Mouse (Mus musculus) thymus, adult 2 months (tissue): ENCODE measurements around the gene AU018091. TPM values are rescaled to one million over a fixed set of nuclear protein-coding genes. Genes with fewer than 3 reads are reported as not detected.

Experiments used
- DNase-seq: peaks from one replicate; pipeline ENCODE4 v3.0.0; 2021
- H3K27ac ChIP-seq: fragments of 200-500 bp; 2 replicates; pipeline ENCODE4 v1.5.1; 2012; ENCODE audit warnings: low read length, control low read depth; ENCODE audit not compliant: control insufficient read depth, insufficient read depth
- H3K27me3 ChIP-seq: fragments of 200-500 bp; 2 replicates; pipeline ENCODE4 v1.6.1; 2012; ENCODE audit warnings: mild to moderate bottlenecking, low read length, moderate library complexity, mixed read lengths; ENCODE audit not compliant: control insufficient read depth, insufficient read depth
- H3K36me3 ChIP-seq: fragments of 200-500 bp; 2 replicates; pipeline ENCODE4 v1.6.1; 2012; ENCODE audit warnings: mild to moderate bottlenecking, low read length, moderate library complexity; ENCODE audit not compliant: control insufficient read depth, insufficient read depth
- H3K4me1 ChIP-seq: fragments of 200-500 bp; replicated peaks from 2 replicates; pipeline ENCODE4 v1.6.1; 2012; ENCODE audit warnings: low read length; ENCODE audit not compliant: control insufficient read depth, insufficient read depth
- H3K4me3 ChIP-seq: fragments of 200-500 bp; 2 replicates; pipeline ENCODE4 v1.5.1; 2012; ENCODE audit warnings: mild to moderate bottlenecking, low read length, control low read depth, moderate library complexity; ENCODE audit not compliant: control insufficient read depth, insufficient read depth
- CTCF ChIP-seq: fragments of 200-500 bp; IDR thresholded peaks from 2 replicates; pipeline ENCODE4 v1.5.1; 2012; ENCODE audit warnings: mild to moderate bottlenecking, control low read depth, low read length, moderate library complexity, borderline replicate concordance; ENCODE audit not compliant: control insufficient read depth, poor library complexity, insufficient read depth; ENCODE audit errors: extremely low read depth
- POLR2A ChIP-seq: fragments of 200-500 bp; IDR thresholded peaks from 2 replicates; pipeline ENCODE4 v1.6.1; 2012; ENCODE audit warnings: mild to moderate bottlenecking, low read length, control low read depth, moderate library complexity; ENCODE audit not compliant: control insufficient read depth, poor library complexity, insufficient read depth; ENCODE audit errors: extremely low read depth
- WGBS: fragments of 180-500 bp; shearing (Covaris S2); methylation state at CpG from one replicate; pipeline ENCODE4 v1.1.7; 2018; 5-methylcytosine and 5-hydroxymethylcytosine counted together
- polyA plus RNA-seq: library from polyadenylated mRNA; depleted of rRNA; stranded (reverse); fragments of >200 nt; gene quantifications from 2 replicates; pipeline ENCODE4 v1.2.3, GENCODE M21; 2012; rRNA removed

Gene AU018091
- 0.04 and 0.12 TPM in 2 replicates for polyA plus RNA-seq

DNA sequence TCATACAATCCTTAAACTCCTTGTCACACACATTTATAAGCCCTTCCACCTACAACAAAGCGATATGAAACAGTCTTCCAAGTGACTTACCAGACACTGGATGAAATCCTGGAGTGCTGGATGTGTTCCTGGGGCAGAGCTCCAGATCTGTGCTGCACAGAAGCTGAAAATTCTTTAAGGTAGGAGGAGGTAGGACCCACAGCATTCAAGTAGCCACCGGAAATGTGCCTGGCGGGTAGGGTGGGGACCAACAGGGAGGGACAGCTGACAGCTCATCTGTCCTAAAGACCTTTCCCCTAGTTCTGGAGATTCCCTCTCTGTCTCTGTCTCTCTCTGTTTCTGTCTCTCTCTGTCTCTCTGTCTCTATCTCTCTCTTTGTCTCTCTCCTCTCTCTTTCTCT, at the start of gene AU018091:
Gene AU018091, minus strand, starts transcription at position 279 of the 400 bp plus-strand sequence.
- Histone ChIP-seq H3K27me3 (no peaks in the 10 kb centered on the region), H3K27ac (no peak within 1 kb of the TSS), H3K4me3 (no peak within 1 kb of the TSS), H3K36me3 (no peaks in the 10 kb centered on the region), H3K4me1 (no peaks in the 10 kb centered on the region)
- DNase-seq, result no peak
- 87% methylated on average over 3 of the region's 3 CpGs for WGBS
- TF ChIP-seq CTCF (no peak), POLR2A (no peak)

DNA sequence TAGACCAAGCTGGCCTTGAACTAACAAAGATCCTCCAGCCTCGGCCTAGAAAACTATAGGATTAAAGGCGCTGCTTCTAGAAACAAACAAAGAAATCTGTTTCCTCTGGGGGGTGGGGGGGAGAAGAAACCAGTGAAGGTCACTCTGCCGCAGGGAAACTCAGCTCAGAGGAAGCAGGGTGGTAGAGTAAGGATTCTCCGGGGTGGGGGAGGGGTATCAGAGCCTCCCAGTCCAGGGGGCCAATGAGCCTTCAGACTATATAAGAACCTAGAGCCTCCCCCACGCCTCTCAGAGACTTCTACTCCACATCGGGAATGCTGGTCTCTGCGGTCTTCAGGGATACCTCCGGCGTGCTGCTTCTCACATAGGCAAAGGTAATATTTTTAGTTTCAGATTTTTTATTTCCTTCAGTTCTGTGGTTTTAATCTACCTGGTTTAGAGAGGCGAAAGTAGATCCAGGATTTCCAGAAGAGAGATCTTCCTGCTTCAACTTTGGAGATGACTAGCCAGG, 48.6 kb upstream of the AU018091 start:
- H3K27ac ChIP-seq, result no peak overlapping the region
- H3K4me3 ChIP-seq, result no peak overlapping the region
- H3K27me3 ChIP-seq, result no peaks in the 10 kb centered on the region
- no peak for TF ChIP-seq POLR2A
- TF ChIP-seq CTCF, result no peak
- DNase-seq, result no peak
- WGBS, result 36% methylated on average over 10 of the region's 10 CpGs
- H3K36me3 ChIP-seq, result no peaks in the 10 kb centered on the region
- H3K4me1 ChIP-seq, result no peaks in the 10 kb centered on the region

GRCm38 (mm10) chr7:3216331-3216730, 47.3 kb upstream of the AU018091 start:
- Histone ChIP-seq H3K27ac (no peak overlapping the region), H3K36me3 (no peaks in the 10 kb centered on the region), H3K27me3 (no peaks in the 10 kb centered on the region), H3K4me1 (no peaks in the 10 kb centered on the region), H3K4me3 (no peak overlapping the region)
- DNase-seq, result no peak
- WGBS, result 87% methylated on average over 3 of the region's 3 CpGs
- TF ChIP-seq POLR2A (no peak), CTCF (no peak)

DNA sequence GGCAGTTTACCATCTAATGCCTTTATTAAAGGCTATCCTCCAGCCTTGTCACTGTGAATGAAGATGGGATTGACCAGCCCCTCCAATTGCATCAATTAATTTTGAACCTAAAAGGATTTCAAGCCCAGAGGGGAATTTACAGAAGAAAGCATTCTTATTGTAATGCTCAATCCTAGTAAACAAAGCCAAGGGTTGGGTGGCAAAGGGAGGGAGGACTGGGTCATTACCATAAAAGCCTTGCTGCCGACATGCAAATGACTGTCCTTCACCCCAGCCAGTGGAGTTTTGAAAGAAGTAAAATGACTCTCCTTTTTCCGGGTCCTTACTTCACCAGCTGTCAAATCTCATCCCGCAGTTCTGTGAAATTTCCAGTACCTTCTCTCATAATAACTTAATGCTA, 44.6 kb upstream of the AU018091 start:
- no peak overlapping the region for H3K27ac ChIP-seq
- H3K4me3 ChIP-seq, result no peak overlapping the region
- no peaks in the 10 kb centered on the region for H3K4me1 ChIP-seq
- no peak for TF ChIP-seq CTCF
- no peak for TF ChIP-seq POLR2A
- H3K36me3 ChIP-seq, result no peaks in the 10 kb centered on the region
- no peak for DNase-seq
- H3K27me3 ChIP-seq, result no peaks in the 10 kb centered on the region
- 55% methylated on average over 3 of the region's 3 CpGs for WGBS

- Histone ChIP-seq H3K27me3 (no peaks in the 10 kb centered on the region), H3K4me1 (no peaks in the 10 kb centered on the region), H3K27ac (no peak overlapping the region), H3K36me3 (no peaks in the 10 kb centered on the region), H3K4me3 (no peak overlapping the region)
- DNase-seq, result no peak
- TF ChIP-seq CTCF, result no peak
- TF ChIP-seq POLR2A, result no peak
- WGBS, result 71% methylated on average over 1 of the region's 1 CpGs
Measured at GRCm38 (mm10) chr7:3213156-3213555, 44.2 kb upstream of the AU018091 start.

DNA sequence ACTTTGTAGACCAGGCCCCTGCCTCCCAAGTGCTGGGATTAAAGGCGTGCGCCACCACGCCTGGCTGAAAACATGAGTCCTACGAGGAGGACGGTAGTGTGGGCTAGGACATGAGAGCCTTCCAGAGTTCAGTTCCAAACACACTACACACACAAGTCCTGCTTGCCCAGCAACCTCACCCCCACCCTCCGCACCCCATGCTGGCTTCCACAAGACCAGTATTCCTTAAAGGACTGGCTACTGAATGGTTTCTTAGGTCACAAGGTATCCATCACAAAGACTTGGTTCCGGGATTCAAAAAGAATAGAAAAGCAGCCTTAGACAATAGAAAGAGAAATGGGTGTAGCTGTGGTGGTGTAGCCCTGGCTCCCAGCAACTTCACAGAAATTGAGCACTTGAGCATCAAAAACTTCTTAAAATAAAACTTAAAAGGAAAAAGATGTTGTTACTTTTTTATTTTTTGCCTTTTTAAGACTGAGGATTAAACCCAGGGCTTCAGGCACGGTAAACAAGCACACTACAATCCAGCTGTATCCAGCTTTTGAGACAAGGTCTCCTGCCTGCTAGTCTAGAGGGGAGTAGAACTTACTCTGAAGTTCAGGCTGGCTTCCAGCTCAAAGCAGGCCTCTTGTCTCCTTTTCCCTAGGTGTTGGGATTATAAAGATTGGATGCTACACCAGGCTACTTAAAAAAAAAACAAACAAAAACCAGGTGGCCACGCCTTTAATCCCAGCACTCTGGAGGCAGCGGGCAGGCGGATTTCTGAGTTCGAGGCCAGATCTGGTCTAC, 43.2 kb upstream of the AU018091 start:
- H3K4me1 ChIP-seq, result no peaks in the 10 kb centered on the region
- TF ChIP-seq CTCF (no peak), POLR2A (no peak)
- no peak for DNase-seq
- WGBS, result 89% methylated on average over 12 of the region's 12 CpGs
- no peak overlapping the region for H3K27ac ChIP-seq
- no peak overlapping the region for H3K4me3 ChIP-seq
- no peaks in the 10 kb centered on the region for H3K27me3 ChIP-seq
- no peaks in the 10 kb centered on the region for H3K36me3 ChIP-seq

- TF ChIP-seq CTCF, result no peak
- TF ChIP-seq POLR2A, result no peak
- H3K4me1 ChIP-seq, result no peaks in the 10 kb centered on the region
- no peak for DNase-seq
- no peaks in the 10 kb centered on the region for H3K27me3 ChIP-seq
- H3K36me3 ChIP-seq, result no peaks in the 10 kb centered on the region
- no peak overlapping the region for H3K27ac ChIP-seq
- no peak overlapping the region for H3K4me3 ChIP-seq
- 87% methylated on average over 8 of the region's 8 CpGs for WGBS
Measured at GRCm38 (mm10) chr7:3211518-3211917, 42.5 kb upstream of the AU018091 start.

GRCm38 (mm10) chr7:3210605-3211004, 41.6 kb upstream of the AU018091 start:
- no peak for DNase-seq
- no peak for TF ChIP-seq POLR2A
- no peak for TF ChIP-seq CTCF
- no peak overlapping the region for H3K27ac ChIP-seq
- WGBS, result 85% methylated on average over 6 of the region's 6 CpGs
- no peaks in the 10 kb centered on the region for H3K36me3 ChIP-seq
- no peaks in the 10 kb centered on the region for H3K4me1 ChIP-seq
- H3K27me3 ChIP-seq, result no peaks in the 10 kb centered on the region
- no peak overlapping the region for H3K4me3 ChIP-seq
